10 mouse cellular contexts compared by ENCODE assay signal in genomic region chr12:100298788-100299187, GRCm38 (mm10).
DNase-seq lines count a peak whose midpoint lies in the region; ATAC-seq and TF ChIP-seq lines count a peak whose summit lies in the region.
"Had no signal": no experiment of that assay in that cellular context is flagged by ENCODE, and none has a peak within 500 bp of the region (broad histone marks: within the 10 kb centered on the region; RNA-seq: fewer than 3 reads in every experiment).

No protein-coding gene starts in this region.

- H3K9me3 ChIP-seq in kidney, embryonic 16.5 days (ENCODE audit: low read length) = peaks cover 5% of the 10 kb centered on the region; the same call in 1 of the 2 replicates
- no peaks in the 10 kb centered on the region for H3K9me3 ChIP-seq in midbrain, embryonic 12.5 days
- H3K9me3 ChIP-seq in midbrain, embryonic 14.5 days (ENCODE audit: control insufficient read depth, low read length) = no peaks in the 10 kb centered on the region
- no peaks in the 10 kb centered on the region for H3K9me3 ChIP-seq in limb, embryonic 15.5 days
- H3K9me3 ChIP-seq: liver, embryonic 13.5 days had no signal

- TF ChIP-seq EP300 in heart, adult 2 months (IDR thresholded peaks at IDR 0.05; ENCODE audit: insufficient read depth, low read depth, low read length) = no peak

- WGBS in heart, adult 2 months = 68% methylated on average over 2 of the region's 2 CpGs
- WGBS in kidney, embryonic 16.5 days = 77% methylated on average over 2 of the region's 2 CpGs
- 87% methylated on average over 2 of the region's 2 CpGs for WGBS in midbrain, embryonic 12.5 days
- WGBS in midbrain, embryonic 14.5 days = 88% methylated on average over 2 of the region's 2 CpGs
- 79% methylated on average over 2 of the region's 2 CpGs for WGBS in limb, embryonic 15.5 days

- DNase-seq in heart, adult 2 months = no peak
- DNase-seq in heart, postnatal 4 days = no peak
- no peak for DNase-seq in kidney, adult 18-20 months
- DNase-seq in midbrain, embryonic 14.5 days = no peak
- DNase-seq in retina, postnatal 1 day = no peak
- DNase-seq: cerebellum, adult 9-11 months; liver, embryonic 13.5 days had no signal

- no peaks in the 10 kb centered on the region for H3K79me2 ChIP-seq in heart, adult 2 months (replicated peaks; ENCODE audit: control insufficient read depth, insufficient read depth, low read length)

- H3K36me3 ChIP-seq in heart, adult 2 months (ENCODE audit: control insufficient read depth, insufficient read depth, low read length) = no peaks in the 10 kb centered on the region; the same call in 1 of the 2 replicates
- H3K36me3 ChIP-seq in kidney, embryonic 16.5 days (ENCODE audit: insufficient read depth, low read length) = peaks cover 6% of the 10 kb centered on the region; the same call in 1 of the 2 replicates
- H3K36me3 ChIP-seq in midbrain, embryonic 12.5 days = peaks cover 10% of the 10 kb centered on the region
- peaks cover 9% of the 10 kb centered on the region for H3K36me3 ChIP-seq in midbrain, embryonic 14.5 days (ENCODE audit: control insufficient read depth, insufficient read depth, low read length)
- H3K36me3 ChIP-seq in limb, embryonic 15.5 days = peaks cover 10% of the 10 kb centered on the region; the same call in 1 of the 2 replicates
- H3K36me3 ChIP-seq: liver, embryonic 13.5 days had no signal

- peak overlapping the region; percentile 74 for H3K27ac ChIP-seq in heart, adult 2 months
- peak overlapping the region; percentile 57; the same call in 1 of the 2 replicates for H3K27ac ChIP-seq in kidney, embryonic 16.5 days (ENCODE audit: low read length)
- no peak overlapping the region for H3K27ac ChIP-seq in midbrain, embryonic 12.5 days (replicated peaks)
- H3K27ac ChIP-seq in midbrain, embryonic 14.5 days (replicated peaks; ENCODE audit: low read depth, low read length) = no peak overlapping the region
- 0 out of 2 replicates have a peak overlapping the region, but pooled peaks have one; percentile 18 for H3K27ac ChIP-seq in limb, embryonic 15.5 days
- H3K27ac ChIP-seq: liver, embryonic 13.5 days had no signal

- no peak overlapping the region for H3K9ac ChIP-seq in heart, adult 2 months (ENCODE audit: low read depth, low read length)
- no peak overlapping the region for H3K9ac ChIP-seq in kidney, embryonic 16.5 days (replicated peaks; ENCODE audit: low read length)
- 0 out of 2 replicates have a peak overlapping the region, but pooled peaks have one; percentile 11 for H3K9ac ChIP-seq in midbrain, embryonic 12.5 days (replicated peaks)
- no peak overlapping the region for H3K9ac ChIP-seq in midbrain, embryonic 14.5 days (replicated peaks; ENCODE audit: low read length)
- no peak overlapping the region for H3K9ac ChIP-seq in limb, embryonic 15.5 days
- H3K9ac ChIP-seq: liver, embryonic 13.5 days had no signal

- no peak overlapping the region for H3K4me3 ChIP-seq in heart, adult 2 months
- no peak overlapping the region for H3K4me3 ChIP-seq in kidney, embryonic 16.5 days (ENCODE audit: low read length)
- no peak overlapping the region for H3K4me3 ChIP-seq in midbrain, embryonic 12.5 days
- no peak overlapping the region for H3K4me3 ChIP-seq in midbrain, embryonic 14.5 days (replicated peaks; ENCODE audit: low read depth, low read length)
- H3K4me3 ChIP-seq in limb, embryonic 15.5 days = no peak overlapping the region
- H3K4me3 ChIP-seq: liver, embryonic 13.5 days had no signal

- peaks cover 13% of the 10 kb centered on the region for H3K4me1 ChIP-seq in heart, adult 2 months (ENCODE audit: control insufficient read depth, insufficient read depth, low read length)
- H3K4me1 ChIP-seq in kidney, embryonic 16.5 days (ENCODE audit: insufficient read depth, low read length) = peaks cover 10% of the 10 kb centered on the region; the same call in 1 of the 2 replicates
- H3K4me1 ChIP-seq in midbrain, embryonic 12.5 days = no peaks in the 10 kb centered on the region
- no peaks in the 10 kb centered on the region for H3K4me1 ChIP-seq in midbrain, embryonic 14.5 days (ENCODE audit: control insufficient read depth, insufficient read depth, low read length)
- H3K4me1 ChIP-seq in limb, embryonic 15.5 days = no peaks in the 10 kb centered on the region
- H3K4me1 ChIP-seq: liver, embryonic 13.5 days had no signal

- H3K27me3 ChIP-seq in heart, adult 2 months (ENCODE audit: control insufficient read depth, insufficient read depth, low read length) = no peaks in the 10 kb centered on the region
- H3K27me3 ChIP-seq in kidney, embryonic 16.5 days (ENCODE audit: insufficient read depth, low read length) = no peaks in the 10 kb centered on the region
- no peaks in the 10 kb centered on the region for H3K27me3 ChIP-seq in midbrain, embryonic 12.5 days
- H3K27me3 ChIP-seq in midbrain, embryonic 14.5 days (ENCODE audit: control insufficient read depth, insufficient read depth, low read length) = no peaks in the 10 kb centered on the region
- no peaks in the 10 kb centered on the region for H3K27me3 ChIP-seq in limb, embryonic 15.5 days
- H3K27me3 ChIP-seq: liver, embryonic 13.5 days had no signal

- no peak overlapping the region for H3K4me2 ChIP-seq in kidney, embryonic 16.5 days (replicated peaks; ENCODE audit: low read depth, low read length)
- no peak overlapping the region for H3K4me2 ChIP-seq in midbrain, embryonic 12.5 days (replicated peaks)
- H3K4me2 ChIP-seq in midbrain, embryonic 14.5 days (ENCODE audit: low read length) = no peak overlapping the region
- no peak overlapping the region for H3K4me2 ChIP-seq in limb, embryonic 15.5 days
- H3K4me2 ChIP-seq: liver, embryonic 13.5 days had no signal

- TF ChIP-seq CTCF in heart, adult 2 months (IDR thresholded peaks at IDR 0.05) = no peak

- no peak for TF ChIP-seq POLR2A in heart, adult 2 months (IDR thresholded peaks at IDR 0.05; ENCODE audit: insufficient read depth, low read depth, low read length)

- ATAC-seq in kidney, embryonic 16.5 days (ENCODE audit: low FRiP score, low TSS enrichment) = no peak
- ATAC-seq in midbrain, embryonic 12.5 days (ENCODE audit: low FRiP score, low read depth) = no peak
- no peak for ATAC-seq in midbrain, embryonic 14.5 days (ENCODE audit: low FRiP score, low TSS enrichment)
- ATAC-seq in limb, embryonic 15.5 days (ENCODE audit: insufficient number of reproducible peaks, low FRiP score, low TSS enrichment, low read depth) = no peak

- intact Hi-C loops in heart, adult 2 months (cut with DNase I) = no loop called here

Comparison
In these comparisons a context has a peak if more than half of its experiments do, and no peak if none do; other contexts are left out.
1. H3K27ac ChIP-seq: peak in heart, adult 2 months (single experiment), kidney, embryonic 16.5 days (single experiment) and limb, embryonic 15.5 days (single experiment); none in midbrain, embryonic 12.5 days (single experiment) and midbrain, embryonic 14.5 days (single experiment).